ENCODE assay signal across 24 mouse cellular contexts in genomic region chr12:110480701-110481100, GRCm38 (mm10). TPM values are rescaled to one million over a fixed set of nuclear protein-coding genes. Genes with fewer than 3 reads are reported as not detected.
DNase-seq lines count a peak whose midpoint lies in the region; ATAC-seq and TF ChIP-seq lines count a peak whose summit lies in the region.
"Had no signal": no experiment of that assay in that cellular context is flagged by ENCODE, and none has a peak within 500 bp of the region (broad histone marks: within the 10 kb centered on the region; RNA-seq: fewer than 3 reads in every experiment).

No protein-coding gene starts in this region.

- peak; percentile 10 for DNase-seq in midbrain, embryonic 11.5 days (ENCODE audit: low spot score, missing footprints)
- no peak for DNase-seq in midbrain, embryonic 14.5 days
- DNase-seq in ES-CJ7 (ENCODE audit: low read depth, low spot score), result peak; percentile 94
- no peak for DNase-seq in liver, embryonic 14.5 days (ENCODE audit: low read depth in 3 of 3, low spot score in 3 of 3)
- no peak for DNase-seq in kidney, postnatal 36 days
- DNase-seq in layer of hippocampus, adult 8-10 months (ENCODE audit: low spot score in 2 of 2), result no peak
- no peak for DNase-seq in cerebellum, adult 9-10 months
- DNase-seq: adrenal gland, adult 2 months; cerebellum, adult 18-20 months; cerebellum, postnatal 25 days; embryo, embryonic 11 days; gastrocnemius, postnatal 36 days; heart, postnatal 36 days; kidney, adult 2 months; kidney, postnatal 10 days; lung, adult 2 months; right cerebral cortex, adult 18-20 months had no signal

- no peak for TF ChIP-seq CTCF in liver, embryonic 14.5 days (IDR thresholded peaks at IDR 0.05; ENCODE audit: low read depth)

- WGBS in midbrain, embryonic 11.5 days, result 86% methylated on average over 4 of the region's 4 CpGs
- WGBS in midbrain, embryonic 14.5 days, result 88% methylated on average over 4 of the region's 4 CpGs
- 82% methylated on average over 4 of the region's 4 CpGs for WGBS in liver, embryonic 14.5 days (ENCODE audit: insufficient replicate concordance)

- no peak overlapping the region for H3K4me2 ChIP-seq in midbrain, embryonic 11.5 days
- no peak overlapping the region for H3K4me2 ChIP-seq in midbrain, embryonic 14.5 days (ENCODE audit: low read length)
- H3K4me2 ChIP-seq in liver, embryonic 14.5 days (ENCODE audit: low read depth), result no peak overlapping the region
- H3K4me2 ChIP-seq: forebrain, embryonic 13.5 days; heart, embryonic 15.5 days; hindbrain, embryonic 13.5 days; limb, embryonic 13.5 days; neural tube, embryonic 15.5 days had no signal

- H3K27me3 ChIP-seq in midbrain, embryonic 11.5 days (ENCODE audit: control insufficient read depth, insufficient read depth, low read length), result no peaks in the 10 kb centered on the region
- no peaks in the 10 kb centered on the region for H3K27me3 ChIP-seq in midbrain, embryonic 14.5 days (ENCODE audit: control insufficient read depth, insufficient read depth, low read length)
- H3K27me3 ChIP-seq in liver, embryonic 14.5 days (ENCODE audit: control insufficient read depth, insufficient read depth, low read length), result no peaks in the 10 kb centered on the region
- H3K27me3 ChIP-seq: forebrain, embryonic 13.5 days; heart, embryonic 15.5 days; hindbrain, embryonic 13.5 days; limb, embryonic 13.5 days; neural tube, embryonic 15.5 days had no signal

- H3K36me3 ChIP-seq in midbrain, embryonic 11.5 days (ENCODE audit: control insufficient read depth, insufficient read depth, low read length), result no peaks in the 10 kb centered on the region
- peaks cover 3% of the 10 kb centered on the region; the same call in 1 of the 2 replicates for H3K36me3 ChIP-seq in midbrain, embryonic 14.5 days (ENCODE audit: control insufficient read depth, insufficient read depth, low read length)
- no peaks in the 10 kb centered on the region for H3K36me3 ChIP-seq in liver, embryonic 14.5 days (replicated peaks; ENCODE audit: control insufficient read depth, insufficient read depth, low read depth)
- H3K36me3 ChIP-seq: heart, embryonic 15.5 days had no signal

- no peak for TF ChIP-seq EP300 in liver, embryonic 14.5 days (IDR thresholded peaks at IDR 0.05; ENCODE audit: low read depth)

- no peak overlapping the region for H3K4me3 ChIP-seq in midbrain, embryonic 11.5 days (ENCODE audit: low read depth, low read length)
- no peak overlapping the region for H3K4me3 ChIP-seq in midbrain, embryonic 14.5 days (replicated peaks; ENCODE audit: low read depth, low read length)
- H3K4me3 ChIP-seq in liver, embryonic 14.5 days (ENCODE audit: insufficient read depth in 1 of 2, low read depth in 2 of 2, low read length in 2 of 2), result no peak overlapping the region
- H3K4me3 ChIP-seq: forebrain, embryonic 13.5 days; heart, embryonic 15.5 days; hindbrain, embryonic 13.5 days; limb, embryonic 13.5 days; neural tube, embryonic 15.5 days had no signal

- no peak overlapping the region for H3K27ac ChIP-seq in midbrain, embryonic 11.5 days (ENCODE audit: low read depth, low read length)
- no peak overlapping the region for H3K27ac ChIP-seq in midbrain, embryonic 14.5 days (replicated peaks; ENCODE audit: low read depth, low read length)
- no peak overlapping the region for H3K27ac ChIP-seq in liver, embryonic 14.5 days
- H3K27ac ChIP-seq: forebrain, embryonic 13.5 days; heart, embryonic 15.5 days; hindbrain, embryonic 13.5 days; limb, embryonic 13.5 days; neural tube, embryonic 15.5 days had no signal

- peaks cover 8% of the 10 kb centered on the region for H3K4me1 ChIP-seq in midbrain, embryonic 11.5 days (ENCODE audit: control insufficient read depth, insufficient read depth, low read length)
- peaks cover 4% of the 10 kb centered on the region; the same call in 1 of the 2 replicates for H3K4me1 ChIP-seq in midbrain, embryonic 14.5 days (ENCODE audit: control insufficient read depth, insufficient read depth, low read length)
- peaks cover 4 to 12% of the 10 kb centered on the region in 2 experiments; a peak in 2 of 4 replicates for H3K4me1 ChIP-seq in liver, embryonic 14.5 days (replicated peaks; ENCODE audit: control insufficient read depth in 2 of 2, insufficient read depth in 2 of 2, low read length in 1 of 2)

- no peaks in the 10 kb centered on the region for H3K9me3 ChIP-seq in midbrain, embryonic 11.5 days (ENCODE audit: control insufficient read depth, low read length)
- H3K9me3 ChIP-seq in midbrain, embryonic 14.5 days (ENCODE audit: control insufficient read depth, low read length), result no peaks in the 10 kb centered on the region
- no peaks in the 10 kb centered on the region for H3K9me3 ChIP-seq in liver, embryonic 14.5 days (ENCODE audit: control insufficient read depth, low read length)
- H3K9me3 ChIP-seq: forebrain, embryonic 13.5 days; heart, embryonic 15.5 days; hindbrain, embryonic 13.5 days; limb, embryonic 13.5 days; neural tube, embryonic 15.5 days had no signal

- no peak overlapping the region for H3K9ac ChIP-seq in midbrain, embryonic 11.5 days (ENCODE audit: low read length)
- H3K9ac ChIP-seq in midbrain, embryonic 14.5 days (replicated peaks; ENCODE audit: low read length), result no peak overlapping the region
- H3K9ac ChIP-seq in liver, embryonic 14.5 days (replicated peaks), result no peak overlapping the region
- H3K9ac ChIP-seq: forebrain, embryonic 13.5 days; heart, embryonic 15.5 days; hindbrain, embryonic 13.5 days; limb, embryonic 13.5 days; neural tube, embryonic 15.5 days had no signal

- ATAC-seq in midbrain, embryonic 11.5 days (ENCODE audit: low FRiP score), result no peak
- ATAC-seq in midbrain, embryonic 14.5 days (ENCODE audit: low FRiP score, low TSS enrichment), result no peak
- ATAC-seq in liver, embryonic 14.5 days (ENCODE audit: insufficient read depth), result peak; percentile 9; the same call in 1 of the 2 replicates
- ATAC-seq: forebrain, embryonic 13.5 days; inflammation-experienced regulatory T-cells, adult 6 months; midbrain, embryonic 16.5 days had no signal

RNA-seq across cellular contexts. Expression of gene Ppp2r5c, which starts 33.8 kb away (rescaled TPM):
- 175 and 183 TPM in 2 replicates for polyA plus RNA-seq in midbrain, embryonic 11.5 days (2014; fragmentation: Nextera tagmentation; extraction: Ambion mirVana)
- 125 and 158 TPM in 2 replicates for polyA plus RNA-seq in midbrain, embryonic 14.5 days (2014; fragmentation: Nextera tagmentation; extraction: Ambion mirVana)
- polyA plus RNA-seq in liver, embryonic 14.5 days (2012; rRNA removed), result 13.8 and 22.6 TPM in 2 replicates
- 70.8 and 75.6 TPM in 2 replicates for polyA plus RNA-seq in liver, embryonic 14.5 days (2014; fragmentation: Nextera tagmentation; extraction: Ambion mirVana)
- total RNA-seq in layer of hippocampus, adult 8-10 months (2022), result 100 to 1,000 TPM; 227 to 249 (median 241) TPM

Comparison
In these comparisons a context has a peak if more than half of its experiments do, and no peak if none do; other contexts are left out.
1. DNase-seq: peak in midbrain, embryonic 11.5 days (single experiment) and ES-CJ7 (single experiment); none in midbrain, embryonic 14.5 days (single experiment), liver, embryonic 14.5 days (0 of 3), kidney, postnatal 36 days (0 of 2), layer of hippocampus, adult 8-10 months (0 of 2) and cerebellum, adult 9-10 months (single experiment).